Mouse (Mus musculus) heart, adult 8-10 months (tissue): ENCODE results near the gene Pqlc2. TPM values are rescaled to one million over a fixed set of nuclear protein-coding genes. Genes with fewer than 3 reads are reported as not detected.

Experiments used
- DNase-seq: peaks from one replicate; pipeline ENCODE4 v3.0.0; 2022; ENCODE audit warnings: low spot score
- total RNA-seq, 4 experiments: library from RNA; stranded (reverse); gene quantifications; 2 replicates each; pipeline ENCODE4 v1.2.4; 2022

The Pqlc2 gene
- total RNA-seq, 4 experiments from 2014 or later: 5.1 to 6.9 (median 5.5) TPM

GRCm38 (mm10) chr4:139305521-139305920, 5.0 kb downstream of the Pqlc2 start:
- DNase-seq: no peak

GRCm38 (mm10) chr4:139302241-139302640, 8.3 kb downstream of the Pqlc2 start:
- no peak for DNase-seq

- no peak for DNase-seq
Measured at GRCm38 (mm10) chr4:139301780-139302179, 8.7 kb downstream of the Pqlc2 start.

- DNase-seq: no peak
Measured at GRCm38 (mm10) chr4:139298671-139299366, 11.7 kb downstream of the Pqlc2 start.

GRCm38 (mm10) chr4:139297566-139297965, 12.9 kb downstream of the Pqlc2 start:
- DNase-seq: peak; percentile 45

GRCm38 (mm10) chr4:139292038-139292437, 18.5 kb downstream of the Pqlc2 start:
- DNase-seq: no peak

- no peak for DNase-seq
Measured at GRCm38 (mm10) chr4:139291099-139291498, 19.4 kb downstream of the Pqlc2 start.

GRCm38 (mm10) chr4:139289017-139289416, 21.5 kb downstream of the Pqlc2 start:
- no peak for DNase-seq

GRCm38 (mm10) chr4:139287122-139287863, 23.2 kb downstream of the Pqlc2 start:
- DNase-seq: peak; percentile 91

- no peak for DNase-seq
Measured at GRCm38 (mm10) chr4:139286234-139286633, 24.3 kb downstream of the Pqlc2 start.

GRCm38 (mm10) chr4:139284877-139285276, 25.6 kb downstream of the Pqlc2 start:
- DNase-seq: no peak

GRCm38 (mm10) chr4:139282955-139283417, 27.5 kb downstream of the Pqlc2 start:
- DNase-seq: peak; percentile 38

GRCm38 (mm10) chr4:139281791-139282345, 28.6 kb downstream of the Pqlc2 start:
- DNase-seq: no peak

GRCm38 (mm10) chr4:139280530-139280929, 30.0 kb downstream of the Pqlc2 start:
- no peak for DNase-seq

- DNase-seq: no peak
Measured at GRCm38 (mm10) chr4:139276411-139276810, 34.1 kb downstream of the Pqlc2 start.

GRCm38 (mm10) chr4:139274573-139274972, 35.9 kb downstream of the Pqlc2 start:
- no peak for DNase-seq

- no peak for DNase-seq
Measured at GRCm38 (mm10) chr4:139272951-139273680, 37.4 kb downstream of the Pqlc2 start.

GRCm38 (mm10) chr4:139271562-139271961, 38.9 kb downstream of the Pqlc2 start:
- no peak for DNase-seq

GRCm38 (mm10) chr4:139270168-139270567, 40.3 kb downstream of the Pqlc2 start:
- no peak for DNase-seq

GRCm38 (mm10) chr4:139268242-139268641, 42.3 kb downstream of the Pqlc2 start:
- DNase-seq: no peak

GRCm38 (mm10) chr4:139267335-139267734, 43.2 kb downstream of the Pqlc2 start:
- DNase-seq: no peak

GRCm38 (mm10) chr4:139266500-139266865, 44.0 kb downstream of the Pqlc2 start:
- DNase-seq: no peak
